Mouse (Mus musculus) cortical plate, adult 2 months (tissue): Measurements from ENCODE around the gene Lypd3.
"Not testable (repeated sequence)": the region's sequence is repeated elsewhere in the genome, so short reads cannot be mapped to it uniquely, and the experiment has no call there.

Source experiments
- CTCF ChIP-seq: fragments of 200-500 bp; IDR thresholded peaks from 2 replicates; pipeline ENCODE4 v1.5.1; 2011; ENCODE audit warnings: mild to moderate bottlenecking, control low read depth, low read length; ENCODE audit not compliant: insufficient read depth; ENCODE audit errors: extremely low read depth
- POLR2A ChIP-seq: fragments of 200-500 bp; IDR thresholded peaks from 2 replicates; pipeline ENCODE4 v1.6.1; 2011; ENCODE audit warnings: mild to moderate bottlenecking, low read length, control low read depth; ENCODE audit not compliant: insufficient read depth; ENCODE audit errors: extremely low read depth

DNA sequence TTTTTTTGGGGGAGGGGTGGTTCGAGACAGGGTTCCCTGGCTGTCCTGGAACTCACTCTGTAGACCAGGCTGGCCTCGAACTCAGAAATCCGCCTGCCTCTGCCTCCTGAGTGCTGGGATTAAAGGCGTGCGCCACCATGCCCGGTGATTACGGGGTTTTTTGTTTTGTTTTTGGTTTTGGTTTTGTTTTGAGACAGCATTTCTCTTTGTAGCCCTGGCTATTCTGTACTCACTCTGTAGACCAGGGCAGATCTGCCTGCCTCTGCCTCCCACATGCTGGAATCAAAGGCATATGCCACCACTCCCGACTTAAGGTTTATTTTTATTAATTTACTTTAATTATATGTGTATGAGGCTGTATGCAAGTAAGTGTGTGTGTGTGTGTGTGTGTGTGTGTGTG, 18.0 kb upstream of the Lypd3 start:
- not testable (repeated sequence) for TF ChIP-seq CTCF, POLR2A
